Mouse (Mus musculus) megakaryocyte progenitor cell, adult 5-6 weeks (primary cell): ENCODE results near the gene Lmna. TPM values are rescaled to one million over a fixed set of nuclear protein-coding genes. Genes with fewer than 3 reads are reported as not detected.

Experiments used
- ATAC-seq: replicated peaks from 2 replicates; pipeline ENCODE4 v1.8.0; 2016; ENCODE audit warnings: mild to moderate bottlenecking, moderate TSS enrichment, inconsistent platforms; ENCODE audit not compliant: poor library complexity
- total RNA-seq, 2 experiments: library from RNA; stranded (forward) in 1 of 2; stranded (reverse) in 1 of 2; fragments of 157-497, 149-512 nt in 1 of 2; fragments of 200-1000 nt in 1 of 2; gene quantifications; 2 replicates each; pipeline versions ENCODE4 v1.2.3 to v1.2.4; 2015 to 2017

The Lmna gene
- total RNA-seq, 2 experiments from 2014 or later, result 2.6 to 5.8 TPM

DNA sequence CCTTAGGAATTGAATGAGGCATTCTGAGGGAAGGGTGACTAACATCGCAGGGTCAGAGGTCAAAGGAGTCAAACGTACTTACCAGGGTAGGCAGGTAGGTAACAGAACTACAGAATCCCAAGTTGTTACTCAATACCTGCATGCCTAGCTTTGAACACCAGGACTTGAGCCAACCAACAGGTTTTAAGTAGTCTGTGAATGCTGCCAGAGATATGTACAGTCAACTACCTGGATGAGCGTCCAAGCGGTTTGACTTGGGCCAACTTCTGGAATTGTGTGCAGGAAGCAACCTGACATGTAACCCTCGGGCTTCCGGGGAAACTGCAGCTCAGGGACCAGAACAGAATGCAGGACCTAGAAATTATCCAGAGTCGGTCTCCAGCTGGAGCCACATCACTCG is 13.3 kb upstream of the Lmna start:
- no peak for ATAC-seq

DNA sequence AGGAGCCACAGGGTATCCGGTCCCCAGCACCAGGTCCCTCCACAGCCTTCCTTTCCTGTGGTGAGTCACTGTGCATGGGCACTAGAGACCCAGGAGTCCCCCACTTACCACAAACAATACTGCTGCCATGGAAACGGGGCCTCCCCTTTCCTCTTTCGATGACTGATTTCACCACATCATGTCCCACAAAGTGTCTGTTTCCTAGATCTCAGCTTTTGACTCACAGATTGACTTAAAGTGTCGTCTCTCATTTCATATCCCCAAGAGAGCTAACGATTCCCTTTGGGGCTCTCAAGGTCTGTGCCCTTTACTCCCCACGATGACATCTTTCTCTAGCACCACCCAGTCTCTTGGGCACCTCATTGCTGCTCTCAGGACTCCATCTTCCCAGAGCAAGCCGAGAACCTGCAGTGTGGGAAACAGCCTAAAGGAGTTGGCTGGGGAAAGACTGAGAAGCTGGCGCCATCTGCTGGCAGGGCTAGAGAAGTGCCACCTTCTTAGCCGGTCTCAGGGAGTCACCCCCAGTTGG is 12.1 kb upstream of the Lmna start:
- peak; percentile 76 for ATAC-seq

DNA sequence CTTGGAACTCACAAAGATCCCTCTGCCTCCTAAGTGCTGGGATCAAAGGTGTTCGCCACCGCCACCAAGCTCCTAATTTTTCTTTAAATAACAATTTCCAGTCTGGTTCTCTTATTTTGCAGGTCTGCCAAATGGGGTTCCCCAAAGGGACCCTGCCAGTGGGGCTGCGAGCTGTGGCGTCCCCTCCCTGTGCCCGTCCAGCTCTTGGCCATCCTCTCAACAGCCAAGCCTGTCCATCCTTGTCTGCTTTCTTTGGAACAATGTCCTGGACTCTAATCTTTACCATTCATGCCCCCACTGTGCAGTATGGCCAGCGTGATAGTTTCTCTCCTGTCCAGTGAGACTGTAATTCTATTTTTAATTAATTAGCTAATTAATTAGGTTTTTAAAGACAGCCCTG is 11.4 kb upstream of the Lmna start:
- ATAC-seq, result no peak

DNA sequence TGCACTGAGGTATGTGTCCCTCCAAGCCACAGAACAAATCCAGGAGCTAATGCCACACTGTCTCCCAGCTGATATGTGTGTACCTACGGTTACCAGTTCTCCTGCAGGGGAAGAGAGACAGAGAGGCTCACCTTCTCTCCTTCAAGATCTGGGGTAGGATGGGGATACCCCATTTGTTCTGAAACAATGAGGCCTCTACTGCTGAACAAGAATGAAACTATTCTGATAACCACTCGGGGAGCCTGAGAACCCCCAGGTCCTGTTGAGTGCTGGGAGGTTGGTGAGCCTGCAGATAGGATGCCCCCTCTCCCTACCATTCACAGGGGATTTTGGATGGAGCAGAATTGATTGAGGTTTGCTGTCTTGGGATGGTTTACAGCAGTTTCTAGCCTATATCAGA is 10.3 kb upstream of the Lmna start:
- ATAC-seq, result no peak

DNA sequence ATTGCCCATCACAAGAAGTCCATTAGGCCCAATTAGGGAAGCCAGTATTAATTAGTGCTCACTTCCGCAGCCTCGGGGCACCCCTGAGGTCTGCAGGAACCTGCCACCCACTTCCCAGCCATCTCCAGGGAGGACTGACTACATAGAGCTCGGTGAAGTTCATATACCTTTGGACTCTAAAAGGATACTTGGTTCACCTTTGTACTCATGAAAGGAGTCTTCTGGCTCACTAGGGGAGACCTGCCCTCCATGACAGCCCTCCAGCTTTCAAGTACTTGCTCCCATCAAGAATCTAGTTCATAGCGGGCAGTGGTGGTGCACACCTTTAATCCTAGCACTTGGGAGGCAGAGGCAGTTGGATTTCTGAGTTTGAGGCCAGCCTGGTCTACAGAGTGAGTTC is 8.7 kb upstream of the Lmna start:
- no peak for ATAC-seq

DNA sequence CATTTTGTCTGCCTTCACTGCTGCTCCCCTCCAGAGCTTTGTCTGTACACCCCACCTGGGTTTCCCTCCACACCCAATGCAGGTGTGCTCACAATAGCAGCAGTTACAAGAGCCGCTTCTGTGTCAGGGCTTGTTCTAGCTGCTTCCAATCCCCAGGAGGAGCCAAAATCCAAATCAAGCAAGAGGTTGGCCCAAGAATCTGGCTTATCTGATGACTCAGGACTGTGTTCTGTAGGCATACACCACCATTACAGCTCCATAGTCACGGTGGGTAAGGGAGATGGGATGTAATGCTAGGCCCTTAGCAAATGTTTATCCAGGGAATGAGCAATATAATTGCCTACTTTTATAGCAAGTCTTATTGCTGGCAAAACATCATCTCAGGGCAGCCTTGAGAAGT is 6.7 kb upstream of the Lmna start:
- ATAC-seq, result no peak

DNA sequence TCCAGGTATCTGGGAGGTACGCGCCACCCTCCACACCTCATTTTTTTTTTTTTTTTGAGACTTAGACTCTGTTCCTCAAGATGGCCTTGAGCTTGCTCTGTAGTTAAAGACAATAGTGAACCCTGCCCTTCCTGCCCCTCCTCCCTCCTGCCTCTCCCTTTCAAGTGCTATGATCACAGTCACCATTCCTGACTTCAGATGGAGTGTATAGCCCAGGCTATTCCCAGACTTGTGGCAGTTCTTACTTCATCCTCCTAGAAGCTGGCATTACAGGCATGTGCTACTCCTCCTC is 5.3 kb upstream of the Lmna start:
- ATAC-seq, result no peak

DNA sequence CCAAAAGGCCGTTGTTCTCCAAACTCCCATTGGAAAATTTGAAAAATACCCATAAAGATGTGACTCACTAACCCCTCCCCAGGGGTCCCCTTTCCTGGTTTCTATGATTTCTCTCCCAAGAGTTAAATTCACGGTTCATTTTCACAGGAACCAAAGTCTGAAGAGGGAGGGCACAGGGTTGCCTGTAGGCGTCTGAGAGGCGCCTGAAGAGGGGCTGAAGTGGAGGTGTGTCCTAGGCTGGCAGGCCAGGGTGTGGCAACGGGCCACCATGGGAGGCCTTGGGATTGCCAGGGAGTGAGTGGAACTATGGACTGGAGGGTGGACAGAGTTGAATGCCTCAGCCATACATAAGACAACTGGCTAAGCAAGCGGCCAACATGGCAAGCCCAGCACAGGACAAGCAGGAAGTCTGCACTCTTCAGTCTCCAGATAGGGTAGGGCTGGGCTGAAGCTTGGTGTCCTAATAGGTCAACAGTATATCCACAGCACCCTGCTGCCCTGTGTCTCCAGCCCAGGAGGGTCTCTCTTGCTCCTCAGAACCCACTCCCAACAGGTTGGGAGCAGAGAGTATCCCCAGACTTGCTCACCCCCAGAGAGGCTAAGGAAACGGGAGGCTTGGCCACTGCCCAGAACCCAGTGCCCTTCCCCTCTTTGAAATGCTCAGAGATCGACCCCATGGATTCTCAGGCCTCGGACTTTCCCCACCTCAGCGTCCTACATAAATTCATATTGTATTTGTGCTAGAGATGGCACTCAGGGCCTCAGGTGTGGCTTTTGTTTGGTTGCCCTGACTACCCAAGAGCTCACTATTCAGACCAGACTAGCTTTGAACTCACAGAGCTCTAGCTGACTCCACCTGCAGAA is 4.7 kb upstream of the Lmna start:
- no peak for ATAC-seq

DNA sequence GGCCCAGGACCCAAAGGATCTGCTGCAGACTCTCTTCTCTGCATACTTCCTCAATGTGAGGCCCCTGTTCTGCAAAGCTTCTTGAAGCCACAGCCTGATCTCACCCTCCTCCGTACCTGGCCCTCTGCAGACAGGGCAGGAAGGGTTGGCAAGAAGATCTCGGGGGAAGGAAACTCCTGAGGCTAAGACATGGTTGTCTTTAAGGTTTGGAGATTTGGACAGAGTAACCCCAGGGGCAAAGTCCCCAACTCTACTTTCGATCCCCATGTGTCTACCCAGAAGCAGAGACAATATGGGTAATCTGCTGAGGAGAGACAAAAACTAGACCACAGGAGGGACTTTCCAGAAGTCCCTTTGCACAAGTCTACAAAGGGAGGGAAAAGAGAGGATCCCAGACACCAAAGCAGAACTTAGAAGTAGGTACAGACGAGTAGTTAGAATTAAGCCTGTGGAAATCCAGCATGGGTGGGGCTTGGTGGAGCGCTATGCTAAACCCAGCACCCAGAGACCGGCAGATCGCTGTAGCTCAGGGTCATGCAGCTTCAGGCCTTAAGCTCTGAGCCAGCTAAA is 3.9 kb upstream of the Lmna start:
- ATAC-seq, result no peak

DNA sequence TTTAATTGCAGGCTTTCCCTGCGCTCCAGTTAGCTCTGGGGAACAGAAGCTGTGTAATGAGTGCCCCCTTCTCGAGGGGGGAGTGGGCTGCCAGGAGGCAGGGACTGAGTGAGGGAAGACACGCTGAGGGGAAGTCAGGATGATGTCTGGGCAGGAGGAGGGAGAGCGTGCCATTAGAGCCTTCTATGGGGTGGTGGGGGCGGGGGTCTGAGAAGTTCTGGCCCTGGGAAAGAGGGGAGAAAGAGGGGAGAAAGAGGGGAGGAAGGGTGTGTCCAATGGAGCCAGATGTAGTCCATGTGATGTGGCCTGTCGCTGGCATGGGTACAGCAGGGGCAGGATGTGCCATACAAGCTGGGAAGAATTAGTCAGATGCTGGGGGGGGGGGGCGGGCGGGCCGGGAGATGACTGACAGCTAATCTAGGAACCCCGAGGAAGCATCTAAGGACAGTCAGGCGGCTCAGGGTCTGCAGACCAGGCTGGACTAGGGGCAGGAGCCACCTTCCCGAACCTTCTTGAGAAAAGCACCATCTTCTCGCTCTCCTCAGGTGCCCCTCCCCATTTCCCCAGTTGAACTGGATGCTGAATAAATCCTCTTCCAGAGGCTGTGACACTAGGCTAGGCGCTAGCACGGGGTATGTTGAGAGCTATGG is 3.3 kb upstream of the Lmna start:
- no peak for ATAC-seq

DNA sequence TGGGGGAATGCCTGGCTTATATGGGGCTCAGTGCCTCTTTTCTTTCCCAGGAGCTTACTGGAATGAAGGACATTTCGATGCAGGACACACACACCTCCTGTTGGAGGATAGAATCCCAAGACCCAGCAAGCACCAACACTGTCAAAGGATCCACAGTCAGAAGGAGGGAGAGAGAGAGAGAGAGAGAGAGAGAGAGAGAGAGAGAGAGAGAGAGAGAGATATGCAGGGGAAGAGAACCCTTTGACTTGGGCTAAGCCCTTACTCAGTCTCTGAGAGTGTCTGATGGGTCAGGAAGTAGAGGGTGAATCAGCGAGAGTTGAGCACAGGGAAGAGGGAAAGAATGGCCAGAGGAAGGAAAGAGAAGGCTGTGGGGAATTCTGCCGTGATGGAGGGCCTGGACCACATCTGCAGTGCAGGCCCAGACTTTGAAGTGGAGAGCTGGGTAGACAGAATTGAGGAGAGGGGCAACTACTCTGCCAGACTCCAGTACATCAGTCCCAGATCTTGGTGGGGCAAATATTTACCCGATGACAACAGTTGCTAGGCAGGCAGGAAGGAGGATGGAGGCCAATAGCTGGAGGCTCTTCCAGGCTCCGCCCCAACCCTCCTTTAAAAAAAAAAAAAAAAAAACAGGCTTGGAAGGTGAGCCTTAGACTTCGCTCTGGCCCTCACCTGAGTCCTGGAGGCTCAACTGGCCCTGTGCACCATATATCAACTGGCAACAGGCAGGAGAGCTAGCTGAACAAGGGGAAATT is 2.6 kb upstream of the Lmna start:
- no peak for ATAC-seq

DNA sequence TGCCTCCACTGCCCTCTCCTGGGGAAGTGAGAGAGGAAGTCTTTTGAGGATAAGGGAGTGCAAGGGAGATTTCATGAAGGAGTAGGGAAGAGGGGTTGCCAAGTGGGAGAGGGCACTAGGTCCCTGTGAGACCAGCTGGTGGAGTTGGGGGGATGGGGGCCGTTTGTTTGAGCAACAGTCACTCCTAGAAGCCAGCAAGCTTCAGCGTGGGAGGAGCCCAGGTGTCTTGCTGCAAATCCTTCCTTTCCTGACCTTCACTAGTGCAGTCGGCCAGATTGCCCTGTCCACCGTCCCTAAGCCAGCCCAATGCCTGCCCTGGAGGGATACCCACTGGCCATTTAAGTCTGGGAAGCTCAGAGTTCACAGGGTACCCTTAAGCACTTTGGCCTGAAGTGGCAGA is 1.8 kb upstream of the Lmna start:
- no peak for ATAC-seq

DNA sequence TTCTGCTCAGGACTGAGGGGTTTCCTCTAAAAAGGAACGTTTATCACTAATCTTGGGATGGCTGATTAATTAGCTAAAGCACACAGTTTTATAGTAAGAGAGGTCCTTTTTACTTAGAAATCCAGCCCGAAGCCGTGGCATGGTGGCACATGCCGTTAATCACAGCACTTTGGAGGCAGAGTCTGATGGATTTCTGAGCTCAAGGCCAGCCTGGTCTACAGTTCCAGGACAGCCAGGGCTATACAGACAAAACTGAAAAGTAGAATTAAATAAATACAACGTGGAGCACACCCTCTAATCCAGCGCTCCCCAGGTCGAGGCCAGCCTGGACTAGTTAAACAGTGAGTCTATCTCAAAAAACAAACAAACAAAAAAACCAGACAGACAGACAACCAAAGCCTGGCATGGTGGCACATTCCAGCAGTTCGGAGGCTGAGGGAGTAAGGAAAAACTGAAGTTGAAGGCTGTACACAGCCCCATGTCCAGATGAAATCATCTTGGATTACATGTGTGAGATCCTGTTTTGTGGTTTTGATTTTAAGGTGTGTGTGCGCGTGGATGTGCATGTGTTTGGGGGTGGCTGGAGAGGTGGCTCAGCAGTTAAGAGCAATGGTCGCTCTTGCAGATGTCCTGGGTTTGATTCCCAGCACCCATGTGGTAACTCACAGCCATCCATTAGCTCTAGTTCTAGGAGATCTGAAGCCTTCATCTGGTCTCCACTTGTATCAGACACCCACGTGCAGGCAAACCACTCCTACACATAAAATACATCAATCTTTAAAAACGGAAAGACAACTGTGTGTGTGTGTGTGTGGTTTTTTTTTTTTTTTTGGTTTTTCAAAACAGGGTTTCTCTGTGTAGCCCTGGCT is 899 bp upstream of the Lmna start:
- no peak for ATAC-seq

DNA sequence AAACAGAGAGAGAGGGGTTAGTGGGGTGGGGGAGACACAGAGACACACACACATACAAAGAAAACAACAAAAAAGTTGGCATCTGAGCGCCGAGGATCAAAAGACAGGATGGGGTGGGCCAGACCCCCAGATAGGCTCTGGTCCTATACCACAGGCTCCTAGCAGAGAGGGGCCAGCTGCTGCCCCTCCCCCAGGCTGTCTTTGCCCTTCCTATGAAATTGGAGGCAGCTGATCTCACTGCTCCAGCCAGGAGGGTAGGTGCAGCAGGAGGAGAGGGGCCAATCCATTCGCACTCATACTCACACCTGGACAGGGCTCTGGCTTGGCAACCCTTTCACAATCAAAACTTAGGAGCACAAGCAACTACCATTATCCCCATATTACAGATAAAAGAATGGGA is 506 bp downstream of the Lmna start:
- no peak for ATAC-seq

DNA sequence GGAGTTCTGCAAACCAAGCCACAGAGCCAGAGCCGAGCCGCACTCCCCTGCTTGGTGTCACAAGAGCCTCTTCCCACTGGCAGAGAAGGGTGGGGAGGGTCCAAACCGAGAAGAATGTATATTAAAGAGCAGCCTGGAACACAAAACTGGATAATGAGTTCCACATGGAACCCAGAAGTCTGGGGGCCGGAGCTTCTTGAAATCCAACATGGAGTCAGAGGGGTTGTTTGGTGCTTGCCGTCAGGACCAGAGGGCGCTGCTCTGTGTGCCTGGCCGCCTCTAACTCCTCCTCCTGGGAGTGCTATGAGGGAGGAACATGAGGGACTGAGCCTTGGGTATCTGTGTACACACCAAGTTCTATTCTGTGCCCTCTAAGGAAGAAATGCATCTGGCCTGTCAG is 4.0 kb downstream of the Lmna start:
- ATAC-seq, result no peak

DNA sequence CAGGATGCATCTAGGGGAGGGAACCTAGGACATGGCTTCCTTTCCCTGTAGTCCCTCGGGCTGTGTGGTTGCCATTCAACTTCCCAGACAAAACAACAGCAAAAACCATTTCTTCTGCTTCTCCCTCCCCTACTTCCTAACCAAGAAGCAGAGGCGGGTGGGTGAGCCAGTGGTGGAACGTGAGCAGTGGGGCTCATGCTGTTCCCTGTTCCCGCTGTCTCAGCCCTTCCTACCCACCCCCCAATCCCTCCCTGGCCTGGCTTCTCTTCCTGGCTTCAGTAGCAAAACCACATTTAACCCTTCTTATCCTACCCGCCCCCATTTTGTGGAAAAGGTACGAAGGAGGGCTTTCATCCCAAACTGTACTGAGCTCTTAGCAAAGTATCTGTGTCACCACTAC is 4.7 kb downstream of the Lmna start:
- ATAC-seq, result no peak

DNA sequence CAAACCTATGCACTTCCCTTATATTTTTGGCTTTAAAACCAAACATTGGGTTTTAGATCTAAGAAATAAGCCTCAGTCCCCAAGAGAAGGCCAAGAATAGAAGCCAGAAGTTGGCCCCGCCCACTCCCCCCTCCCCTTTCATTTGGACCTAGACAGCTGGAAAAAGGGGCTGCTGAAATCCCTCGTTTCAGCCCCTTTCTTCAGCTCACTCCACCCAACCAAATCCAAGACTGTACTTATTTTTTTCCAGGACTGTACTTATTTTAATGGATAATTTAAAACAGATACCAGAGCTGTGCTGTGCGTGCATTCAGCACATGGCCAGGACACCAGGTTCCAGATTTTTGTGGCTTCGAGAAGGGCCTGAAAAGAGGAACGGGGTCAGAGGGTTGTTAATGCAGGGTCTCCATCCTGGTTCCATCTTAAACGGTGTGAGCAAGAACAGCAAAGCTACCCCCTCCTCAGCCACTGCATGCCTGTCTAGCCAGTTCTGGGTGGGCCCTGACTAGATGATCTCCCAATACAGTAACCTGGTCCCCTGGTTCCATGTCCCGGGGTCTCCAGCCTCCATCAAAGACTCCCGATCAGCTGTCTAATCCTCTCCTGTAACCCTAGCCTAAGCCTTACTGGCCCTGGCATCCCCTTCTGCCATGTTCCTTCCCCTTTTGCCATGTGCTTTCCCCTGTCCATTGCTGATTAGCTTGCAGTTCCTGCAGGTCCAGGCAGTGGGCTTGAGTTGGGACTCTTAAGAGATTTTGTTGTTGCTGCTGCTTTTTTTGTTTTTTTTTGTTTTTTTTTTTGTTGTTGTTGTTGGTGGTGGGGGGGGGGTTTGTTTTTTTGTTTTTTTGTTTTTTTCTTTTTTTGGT is 5.6 kb downstream of the Lmna start:
- ATAC-seq, result no peak

DNA sequence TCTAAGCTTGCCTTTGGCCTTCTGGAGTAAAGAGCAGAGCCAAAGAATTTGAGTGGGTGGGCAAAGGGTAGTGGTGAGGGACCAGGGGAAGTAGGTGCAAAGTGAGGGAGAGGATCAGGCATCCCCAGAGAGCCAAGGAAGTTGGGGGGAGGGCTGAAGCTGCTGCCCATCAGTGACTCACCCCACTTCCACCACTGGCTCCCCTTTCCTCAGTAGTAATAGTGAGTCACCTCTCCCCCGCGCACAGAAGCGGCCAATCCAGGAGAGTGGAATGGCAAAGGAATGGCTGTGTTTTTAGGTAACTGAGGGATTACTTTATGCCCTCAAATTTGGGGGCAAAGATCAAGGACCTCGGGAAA is 6.3 kb downstream of the Lmna start:
- ATAC-seq, result no peak

DNA sequence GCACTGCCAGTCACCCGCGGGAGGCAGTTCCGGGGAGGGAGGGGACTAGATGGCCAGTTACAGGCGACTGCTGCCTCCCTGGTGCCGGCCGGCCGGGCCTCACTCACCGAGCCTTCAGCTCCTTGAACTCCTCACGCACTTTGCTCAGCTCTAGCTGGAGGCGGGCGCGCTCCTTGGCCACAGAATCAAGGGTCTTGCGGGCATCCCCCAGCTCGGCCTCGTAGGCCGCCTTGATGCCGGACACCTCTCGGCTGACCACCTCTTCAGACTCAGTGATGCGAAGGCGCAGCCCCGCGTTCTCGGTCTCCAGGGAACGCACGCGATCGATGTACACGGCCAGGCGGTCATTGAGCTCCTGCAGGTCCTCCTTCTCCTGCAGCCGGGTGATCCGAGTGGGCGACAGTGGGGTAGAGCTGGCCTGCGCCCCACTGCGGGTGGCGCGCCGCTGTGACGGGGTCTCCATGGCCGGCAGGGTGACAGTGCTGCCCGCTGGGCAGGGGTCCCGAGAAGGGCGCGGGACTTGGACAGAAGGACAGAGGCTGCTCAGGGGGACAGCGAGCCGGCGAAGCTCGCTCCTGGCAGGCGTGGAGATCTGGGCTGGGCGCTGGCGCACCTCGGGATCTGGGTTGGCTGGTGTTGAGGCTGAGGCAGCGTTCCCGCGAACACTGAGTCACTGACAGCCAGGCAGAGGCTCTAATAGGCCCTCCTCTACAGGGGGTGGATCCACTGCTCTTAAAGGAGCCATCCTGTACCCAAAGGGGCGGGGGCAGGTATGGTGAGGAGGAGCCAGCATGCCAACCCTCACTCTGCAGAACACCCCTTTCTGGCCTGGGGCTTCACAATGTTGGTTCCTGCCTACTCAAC is 6.9 kb downstream of the Lmna start:
- peak; percentile 92 for ATAC-seq
